Mouse (Mus musculus) fibroblast of lung, adult 2 months (primary cell): ENCODE measurements at regions not wholly inside any gene's neighbourhood (a gene's known extent, or its start where the extent isn't known, plus 50 kb on each side); places are given as distances from the start of the nearest gene placed in this dataset.
A peak's percentile ranks its signal among the peaks of the same experiment; 100 is the strongest.

Experiments
- DNase-seq: peaks from one replicate; pipeline ENCODE4 v3.0.0-alpha.2; 2011; ENCODE audit warnings: low read depth

- DNase-seq, result no peak
Measured at GRCm38 (mm10) chr5:80484676-80485075, 535.3 kb upstream of the Adgrl3 start.

- DNase-seq, result no peak
Measured at GRCm38 (mm10) chr5:80488332-80488731, 531.6 kb upstream of the Adgrl3 start.

GRCm38 (mm10) chr5:80508672-80509071 is 511.3 kb upstream of the Adgrl3 start:
- DNase-seq, result peak; percentile 13

GRCm38 (mm10) chr5:80539997-80540396 is 479.9 kb upstream of the Adgrl3 start:
- DNase-seq, result no peak

DNA sequence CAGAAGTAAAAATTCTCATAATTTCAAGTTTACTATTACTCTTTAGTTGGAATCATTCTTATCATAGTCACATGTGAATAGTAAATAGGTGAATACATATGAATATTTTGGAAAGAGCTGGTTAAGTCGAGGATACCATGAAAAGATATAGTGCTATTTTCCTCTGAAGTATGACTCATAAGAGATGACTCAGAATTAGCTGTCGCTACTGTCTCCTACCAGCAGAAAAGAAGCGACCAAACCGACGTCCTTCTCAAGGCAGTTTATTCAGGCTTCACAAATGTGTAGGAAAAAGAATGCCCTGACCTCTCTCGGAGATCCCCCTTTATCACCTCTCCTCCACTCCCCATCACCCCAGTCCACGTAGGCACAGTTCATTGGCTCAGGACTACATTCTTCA is 468.3 kb upstream of the Adgrl3 start:
- no peak for DNase-seq

GRCm38 (mm10) chr5:80578741-80579140 is 441.2 kb upstream of the Adgrl3 start:
- no peak for DNase-seq

DNA sequence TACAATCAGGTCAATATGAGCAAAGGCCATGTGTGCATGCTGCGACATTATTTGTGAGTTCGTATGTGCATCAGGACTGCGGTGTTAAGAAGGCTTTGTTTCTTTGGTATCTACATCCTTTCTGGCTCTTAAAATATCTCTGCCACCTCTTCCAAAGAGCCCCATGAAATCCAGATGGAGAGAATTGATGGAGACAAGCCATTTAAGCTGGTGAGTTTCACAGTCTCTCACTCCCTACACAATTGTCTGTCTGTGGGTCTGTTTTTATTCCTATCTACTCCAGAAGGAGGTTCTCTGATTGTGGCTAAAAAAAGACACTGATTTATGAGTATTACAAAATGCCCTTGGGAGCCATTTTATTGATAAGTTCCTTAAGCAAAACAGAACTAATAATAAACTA is 408.4 kb upstream of the Adgrl3 start:
- no peak for DNase-seq

DNA sequence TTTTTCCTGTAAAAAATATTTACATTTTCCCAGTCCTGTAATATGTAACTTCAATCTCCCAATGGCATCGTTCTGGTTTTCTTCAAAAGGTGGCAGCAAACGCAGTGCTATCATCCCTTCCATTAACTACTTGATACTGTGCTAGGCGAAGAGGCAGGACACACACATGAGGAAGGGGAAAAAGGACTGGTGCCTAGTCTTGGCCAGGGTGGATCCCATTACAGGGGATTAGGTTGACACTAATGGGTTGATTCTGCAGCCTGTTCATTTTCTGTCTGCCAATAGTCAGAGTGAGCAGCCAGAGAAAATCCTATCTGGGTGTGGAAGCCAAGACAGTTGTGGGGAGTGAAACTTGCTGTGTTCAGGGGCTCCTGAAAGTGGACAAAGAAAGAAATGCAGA is 392.7 kb upstream of the Adgrl3 start:
- DNase-seq, result no peak

DNA sequence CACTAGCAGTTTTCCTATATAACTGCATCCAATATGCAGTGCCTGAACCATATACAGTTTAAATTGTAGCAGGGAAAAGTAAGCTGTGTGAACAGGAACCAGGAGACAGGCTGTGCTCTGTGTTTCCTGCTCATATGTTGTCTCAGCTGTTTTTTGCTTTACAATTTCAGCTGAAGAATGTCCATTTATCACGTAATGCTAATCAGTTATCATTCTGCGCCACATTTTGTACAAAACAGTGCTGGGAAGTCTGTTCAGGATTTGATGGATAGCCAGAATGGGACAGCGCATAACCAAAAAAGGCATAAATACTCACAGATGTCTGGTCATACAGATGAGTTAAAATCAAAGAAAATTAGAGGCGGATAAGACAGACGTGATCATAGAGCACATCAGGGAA is 360.9 kb upstream of the Adgrl3 start:
- no peak for DNase-seq

DNA sequence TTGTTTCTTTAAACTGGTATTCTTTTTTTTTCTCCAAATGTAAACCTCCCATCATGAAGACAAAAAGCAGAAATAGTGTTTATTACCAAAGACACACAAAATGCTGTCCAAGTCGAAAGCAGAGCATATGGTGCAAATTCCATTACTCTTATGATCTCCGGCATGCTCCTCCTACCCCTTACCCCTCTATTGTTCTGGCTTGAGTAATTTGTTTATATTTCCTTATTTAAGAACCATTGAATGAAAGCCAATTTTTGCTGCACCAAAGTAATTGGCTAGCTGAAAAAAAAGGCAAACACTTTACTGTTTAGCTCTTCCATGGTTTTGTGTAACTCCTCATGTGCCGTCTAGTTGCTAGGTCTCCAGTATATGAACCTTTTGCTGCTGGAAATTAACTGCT is 360.4 kb upstream of the Adgrl3 start:
- DNase-seq, result no peak

- no peak for DNase-seq
Measured at GRCm38 (mm10) chr5:80670258-80670947, 349.5 kb upstream of the Adgrl3 start.

- no peak for DNase-seq
Measured at GRCm38 (mm10) chr5:80683431-80683830, 336.5 kb upstream of the Adgrl3 start.

DNA sequence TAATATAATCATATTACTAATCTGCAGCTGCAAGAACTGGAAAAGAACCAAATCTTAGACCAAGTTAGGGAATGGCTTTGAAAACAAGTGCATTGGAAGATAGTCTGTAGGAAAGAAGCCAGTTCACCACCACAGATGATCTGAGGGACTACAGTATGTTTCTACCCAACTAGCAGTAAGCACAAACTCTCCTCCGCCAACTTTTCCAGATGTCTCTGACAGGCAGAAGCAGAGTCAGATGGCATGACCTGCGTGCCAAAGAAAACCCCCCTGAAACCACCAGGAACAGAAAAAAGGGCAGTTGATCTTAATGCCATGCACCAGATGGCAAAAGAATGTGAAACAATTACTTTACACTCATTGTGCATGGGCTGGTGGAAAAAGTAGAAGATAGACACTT is 319.1 kb upstream of the Adgrl3 start:
- peak; percentile 32 for DNase-seq

DNA sequence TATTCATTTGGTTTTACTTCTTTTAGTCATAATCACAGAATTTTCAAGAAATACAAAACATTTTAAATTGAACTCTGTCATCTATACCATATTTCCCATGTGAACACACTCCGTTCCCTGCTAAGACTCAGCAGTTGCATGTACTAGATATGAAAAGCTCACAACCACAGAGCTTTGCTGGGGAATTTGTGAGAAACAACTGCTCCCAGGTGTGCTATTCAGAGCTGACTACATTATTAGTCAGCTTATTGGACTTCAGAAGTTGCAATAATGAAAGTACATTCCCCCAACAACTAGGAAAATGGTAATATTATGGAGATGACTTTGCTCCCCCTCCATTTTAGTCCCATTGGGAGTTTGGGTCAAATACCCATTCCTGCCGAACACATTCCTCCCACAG is 315.2 kb upstream of the Adgrl3 start:
- DNase-seq, result no peak

- no peak for DNase-seq
Measured at GRCm38 (mm10) chr5:80706645-80707056, 313.3 kb upstream of the Adgrl3 start.
